Mouse (Mus musculus) megakaryocyte, embryonic 14.5 days (primary cell): ENCODE results near the gene Gm8947.

Experiments
- FLI1 ChIP-seq: IDR thresholded peaks from 2 replicates; pipeline ENCODE4 v1.6.1; 2012; ENCODE audit warnings: low read length, inconsistent platforms, mixed read lengths
- GATA1 ChIP-seq: IDR thresholded peaks from 3 replicates; pipeline ENCODE4 v1.6.1; 2012; ENCODE audit warnings: mixed read lengths, low read length, inconsistent platforms, borderline replicate concordance

DNA sequence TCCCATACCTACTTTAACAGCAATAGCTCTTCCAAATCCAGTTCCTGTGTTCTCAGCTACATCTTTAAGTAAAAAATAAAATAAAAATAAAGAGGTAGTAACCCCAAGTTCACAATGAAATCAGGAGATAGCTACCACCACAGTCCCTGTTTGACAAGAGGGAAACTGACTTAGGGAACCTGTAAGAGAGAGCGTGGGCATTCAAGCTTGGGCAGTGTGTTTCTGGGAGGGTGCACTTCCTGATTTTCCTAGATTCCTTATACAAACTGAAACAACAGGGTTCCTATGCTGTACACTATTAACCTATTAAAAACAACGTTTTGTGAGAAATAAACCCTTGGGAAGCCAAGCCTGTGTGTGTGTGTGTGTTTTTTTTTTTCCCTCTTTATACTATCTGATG lies 22.7 kb downstream of the Gm8947 start:
- TF ChIP-seq GATA1 (no peak), FLI1 (no peak)
